Mouse (Mus musculus): ENCODE measurements around the gene Smok3c.
"Not testable (repeated sequence)": the region's sequence is repeated elsewhere in the genome, so short reads cannot be mapped to it uniquely, and the experiment has no call there.

Smok3c gene

GRCm38 (mm10) chr5:138090271-138090670, 37.3 kb downstream of the Smok3c start:
- in situ Hi-C loops (cut with MboI; ENCODE audit: low pct_unique_long_range_greater_than_20kb in 1 of 2, low sequenced_read_pairs in 2 of 2, unreplicated experiment in 1 of 2), result no loop called here

- in situ Hi-C loops (cut with MboI; ENCODE audit: low pct_unique_long_range_greater_than_20kb in 1 of 2, low sequenced_read_pairs in 2 of 2, unreplicated experiment in 1 of 2), result no loop called here
These were observed 37.7 kb downstream of the Smok3c start for GRCm38 (mm10) chr5:138090737-138091136.

- in situ Hi-C loops (cut with MboI; ENCODE audit: low pct_unique_long_range_greater_than_20kb in 1 of 2, low sequenced_read_pairs in 2 of 2, unreplicated experiment in 1 of 2), result no loop called here
These were observed 39.8 kb downstream of the Smok3c start for GRCm38 (mm10) chr5:138092771-138093170.

- in situ Hi-C loops (cut with MboI; ENCODE audit: low pct_unique_long_range_greater_than_20kb in 1 of 2, low sequenced_read_pairs in 2 of 2, unreplicated experiment in 1 of 2), result no loop called here
These were observed 41.5 kb downstream of the Smok3c start for GRCm38 (mm10) chr5:138094474-138094873.

- in situ Hi-C loops (cut with MboI; ENCODE audit: low pct_unique_long_range_greater_than_20kb in 1 of 2, low sequenced_read_pairs in 2 of 2, unreplicated experiment in 1 of 2), result no loop called here
These were observed 52.0 kb downstream of the Smok3c start for GRCm38 (mm10) chr5:138104976-138105375.

- in situ Hi-C loops (cut with MboI; ENCODE audit: low pct_unique_long_range_greater_than_20kb in 1 of 2, low sequenced_read_pairs in 2 of 2, unreplicated experiment in 1 of 2), result no loop called here
These were observed 54.1 kb downstream of the Smok3c start for GRCm38 (mm10) chr5:138107130-138107529.

- in situ Hi-C loops (cut with MboI; ENCODE audit: low pct_unique_long_range_greater_than_20kb in 1 of 2, low sequenced_read_pairs in 2 of 2, unreplicated experiment in 1 of 2), result not testable (repeated sequence)
These were observed 56.9 kb downstream of the Smok3c start for GRCm38 (mm10) chr5:138109847-138110396.

Measured in mouse embryonic stem cell (cell line).